Mouse (Mus musculus) neural tube, embryonic 13.5 days (tissue): ENCODE results near the gene Chst5. TPM values are rescaled to one million over a fixed set of nuclear protein-coding genes. Genes with fewer than 3 reads are reported as not detected.
A peak's percentile ranks its signal among the peaks of the same experiment; 100 is the strongest.
"Not testable (repeated sequence)": the region's sequence is repeated elsewhere in the genome, so short reads cannot be mapped to it uniquely, and the experiment has no call there.

ENCODE experiments used
- ATAC-seq: fragments of 200-750 bp; cut with Nextera tagmentation; 2 replicates; pipeline ENCODE4 v1.8.0; 2017; ENCODE audit warnings: low read depth, mild to moderate bottlenecking, moderate TSS enrichment, moderate library complexity
- H3K27ac ChIP-seq: fragments of 300-500 bp; sonication (generic); replicated peaks from 2 replicates; pipeline ENCODE4 v1.5.1; 2015; ENCODE audit warnings: moderate library complexity, mild to moderate bottlenecking, inconsistent platforms
- H3K27me3 ChIP-seq: fragments of 300-500 bp; sonication (generic); 2 replicates; pipeline ENCODE4 v1.6.1; 2015; ENCODE audit warnings: mild to moderate bottlenecking, inconsistent platforms
- H3K36me3 ChIP-seq: fragments of 300-500 bp; sonication (generic); 2 replicates; pipeline ENCODE4 v1.6.1; 2015; ENCODE audit warnings: mild to moderate bottlenecking, inconsistent platforms
- H3K4me1 ChIP-seq: fragments of 300-500 bp; sonication (generic); replicated peaks from 2 replicates; pipeline ENCODE4 v1.6.1; 2015; ENCODE audit warnings: inconsistent platforms
- H3K4me2 ChIP-seq: fragments of 300-500 bp; sonication (generic); 2 replicates; pipeline ENCODE4 v1.6.1; 2015; ENCODE audit warnings: inconsistent platforms, mild to moderate bottlenecking, moderate library complexity
- H3K4me3 ChIP-seq: fragments of 300-500 bp; sonication (generic); 2 replicates; pipeline ENCODE4 v1.5.1; 2015; ENCODE audit warnings: mild to moderate bottlenecking, inconsistent platforms
- H3K9ac ChIP-seq: fragments of 300-500 bp; sonication (generic); 2 replicates; pipeline ENCODE4 v1.6.1; 2015; ENCODE audit warnings: moderate library complexity, mild to moderate bottlenecking, inconsistent platforms
- H3K9me3 ChIP-seq: fragments of 300-500 bp; sonication (generic); 2 replicates; pipeline ENCODE4 v1.6.1; 2016; ENCODE audit warnings: inconsistent platforms
- WGBS: fragments of 180-500 bp; shearing (Covaris S2); methylation state at CpG from one replicate; pipeline ENCODE4 v1.1.7; 2015; 5-methylcytosine and 5-hydroxymethylcytosine counted together
- polyA plus RNA-seq: library from polyadenylated mRNA; unstranded; fragments of >200 nt; fragmentation: Nextera tagmentation; extraction: Ambion mirVana; gene quantifications from 2 replicates; pipeline ENCODE4 v1.2.1, GENCODE M21; 2015

Chst5 gene
- polyA plus RNA-seq, 1 experiment from 2014 or later, result 6.0 TPM

DNA sequence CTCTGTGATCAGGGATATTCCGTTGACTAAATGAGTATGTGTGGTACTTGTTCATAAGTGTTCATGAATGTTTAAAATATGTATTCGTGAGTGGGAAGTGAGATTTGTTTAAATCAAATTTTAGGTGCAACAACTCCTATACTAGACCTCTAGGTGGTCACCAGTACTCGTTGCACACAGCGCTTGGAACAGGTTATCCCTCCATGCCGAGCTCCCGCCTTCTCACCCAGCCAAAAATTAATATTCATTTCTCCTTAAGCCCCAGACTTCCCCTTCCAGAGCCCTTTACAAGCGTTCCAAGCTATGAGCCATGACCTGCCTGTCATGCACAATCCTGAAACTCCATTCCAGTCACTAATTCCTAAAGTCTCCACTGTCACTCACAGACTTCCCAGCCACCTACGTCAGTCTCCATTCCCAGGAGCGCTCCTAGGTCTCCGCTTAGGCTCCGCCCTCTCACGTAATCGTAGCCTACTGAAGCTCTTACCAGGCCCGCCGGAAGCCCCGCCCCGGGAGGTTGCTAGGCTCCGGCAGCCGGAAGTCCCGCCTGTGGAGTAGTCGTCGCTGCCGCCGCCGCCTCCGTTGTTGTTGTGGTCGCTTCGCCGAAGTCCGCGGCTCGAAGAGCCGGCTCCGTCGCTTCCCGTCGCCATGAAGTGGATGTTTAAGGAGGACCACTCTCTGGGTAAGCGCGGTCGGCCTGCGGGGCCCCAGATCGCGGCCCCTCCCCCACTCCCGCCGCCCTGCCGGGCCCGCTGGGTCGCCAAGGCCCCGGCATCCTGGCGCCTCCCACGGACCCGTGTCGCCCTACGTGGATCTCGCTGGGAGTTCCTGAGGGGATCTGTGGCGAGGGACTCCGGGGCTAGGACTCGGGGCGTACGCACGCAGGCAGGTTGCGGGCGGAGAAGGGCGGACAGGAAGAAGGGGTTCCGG lies 30.2 kb upstream of the Chst5 start, which contains the start of gene Gabarapl2:
Gabarapl2 (plus strand) TSS at position 533 of the 930 bp plus-strand sequence.
- H3K27ac ChIP-seq, result peak within 1 kb of the TSS; percentile 82
- 1% methylated on average over 65 of the region's 65 CpGs for WGBS
- peak; percentile 99 for ATAC-seq
- peak within 1 kb of the TSS; percentile 100 for H3K4me2 ChIP-seq
- H3K9ac ChIP-seq, result peak within 1 kb of the TSS; percentile 97
- H3K4me3 ChIP-seq, result peak within 1 kb of the TSS; percentile 99
- peaks cover 26% of the 10 kb centered on the region for H3K4me1 ChIP-seq
- no peaks in the 10 kb centered on the region for H3K9me3 ChIP-seq
- peaks cover 29% of the 10 kb centered on the region for H3K36me3 ChIP-seq
- H3K27me3 ChIP-seq, result no peaks in the 10 kb centered on the region

DNA sequence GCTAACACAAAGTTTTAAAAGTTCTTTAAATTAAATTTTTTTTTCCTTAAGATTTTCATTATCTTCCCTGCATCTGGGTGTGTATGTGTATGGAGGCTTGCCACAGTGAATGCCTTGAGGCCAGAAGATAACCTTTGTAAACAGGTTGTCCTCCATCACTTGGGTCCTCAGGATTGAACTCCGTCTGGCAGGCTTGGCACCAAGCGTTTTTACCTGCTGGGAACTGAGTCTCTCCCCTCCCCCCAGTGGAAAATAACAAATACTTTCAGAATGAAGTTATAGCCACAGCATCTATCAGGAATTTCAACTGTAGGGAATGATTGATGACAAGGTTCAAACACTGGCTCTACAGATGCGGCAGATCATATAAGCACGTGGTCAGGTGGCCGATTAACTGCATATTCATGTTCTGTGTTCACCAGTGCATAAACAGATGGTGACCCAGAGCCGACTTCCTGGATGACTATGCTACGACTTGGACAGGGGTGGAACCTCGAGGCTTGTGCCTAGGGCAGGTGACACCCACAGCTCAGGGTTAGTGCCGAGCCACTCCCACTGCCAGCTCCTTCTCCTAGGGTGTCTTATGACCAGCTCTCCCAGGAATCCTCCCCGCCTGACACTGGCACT lies 29.4 kb upstream of the Chst5 start:
- peak overlapping the region; percentile 68; the same call in 1 of the 2 replicates for H3K27ac ChIP-seq
- H3K27me3 ChIP-seq, result no peaks in the 10 kb centered on the region
- H3K4me3 ChIP-seq, result peak overlapping the region; percentile 99
- ATAC-seq, result peak; percentile 49
- peaks cover 26% of the 10 kb centered on the region for H3K4me1 ChIP-seq
- WGBS, result 11% methylated on average over 10 of the region's 10 CpGs
- H3K4me2 ChIP-seq, result peak overlapping the region; percentile 72
- H3K36me3 ChIP-seq, result peaks cover 22% of the 10 kb centered on the region
- peak overlapping the region; percentile 97 for H3K9ac ChIP-seq
- no peaks in the 10 kb centered on the region for H3K9me3 ChIP-seq

DNA sequence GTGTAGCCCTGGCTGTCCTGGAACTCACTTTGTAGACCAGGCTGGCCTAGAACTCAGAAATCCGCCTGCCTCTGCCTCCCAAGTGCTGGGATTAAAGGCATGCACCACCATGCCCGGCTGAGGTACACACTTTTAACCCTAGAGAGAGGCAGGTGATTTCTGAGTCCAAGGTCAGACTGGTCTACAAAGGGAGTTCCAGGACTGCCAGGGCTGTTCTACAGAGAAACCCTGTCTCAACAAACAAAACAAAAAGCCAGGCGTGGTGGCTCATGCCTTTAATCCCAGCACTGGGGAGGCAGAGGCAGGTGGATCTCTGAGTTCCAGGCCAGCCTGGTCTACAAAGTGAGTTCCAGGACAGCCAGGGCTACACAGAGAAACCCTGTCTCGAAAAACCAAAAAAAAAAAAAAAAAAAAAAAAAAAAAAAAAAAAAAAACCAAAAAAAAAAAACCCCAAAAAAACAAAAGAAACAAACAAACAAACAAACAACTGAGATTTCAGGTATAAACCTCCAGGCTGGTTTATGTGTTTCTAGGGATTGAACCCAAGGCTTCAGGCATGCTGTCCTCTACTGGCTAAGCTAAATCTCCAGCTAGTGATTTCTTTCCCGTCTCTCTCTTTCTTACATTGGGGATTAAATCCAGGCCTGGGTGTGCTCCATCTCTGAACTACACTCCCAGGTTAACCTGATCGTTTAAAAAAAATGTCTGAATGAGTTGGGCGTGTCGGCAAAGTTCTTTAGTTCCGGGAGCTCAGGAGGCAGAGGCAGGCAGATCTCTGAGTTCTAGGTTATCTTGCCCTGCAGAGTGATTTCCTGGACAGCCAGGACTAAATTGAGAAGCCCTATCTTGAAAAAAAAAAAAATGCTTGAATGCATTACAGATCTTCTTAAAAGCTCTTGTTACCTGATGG lies 28.1 kb upstream of the Chst5 start:
- not testable (repeated sequence) for H3K27ac ChIP-seq, H3K27me3 ChIP-seq, H3K4me2 ChIP-seq, H3K9ac ChIP-seq, H3K4me3 ChIP-seq, ATAC-seq, H3K9me3 ChIP-seq, H3K36me3 ChIP-seq
- peaks cover 26% of the 10 kb centered on the region for H3K4me1 ChIP-seq
- 91% methylated on average over 9 of the region's 9 CpGs for WGBS

DNA sequence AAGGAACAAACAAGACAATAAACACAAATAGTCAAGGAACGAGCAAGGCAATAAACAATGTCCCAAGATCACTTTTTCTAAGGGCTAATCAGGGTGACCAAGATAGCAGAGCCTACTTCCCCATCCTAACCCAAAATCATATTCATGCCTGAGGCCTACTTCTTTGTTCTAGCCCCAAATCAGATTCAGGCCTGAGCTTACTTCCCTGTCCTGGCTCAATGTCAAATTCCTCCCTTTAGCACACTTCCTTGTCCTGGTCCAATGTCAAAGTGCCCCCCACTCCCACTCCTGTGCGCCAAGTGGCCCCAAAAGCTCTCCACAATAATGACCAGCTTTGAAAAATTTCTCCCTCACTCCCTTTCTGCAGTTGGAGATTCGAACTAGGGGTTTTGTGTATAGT lies 26.9 kb upstream of the Chst5 start:
- H3K27ac ChIP-seq, result no peak overlapping the region
- peaks cover 29% of the 10 kb centered on the region for H3K4me1 ChIP-seq
- peaks cover 3% of the 10 kb centered on the region for H3K36me3 ChIP-seq
- no peak overlapping the region for H3K9ac ChIP-seq
- H3K4me3 ChIP-seq, result no peak overlapping the region
- H3K27me3 ChIP-seq, result no peaks in the 10 kb centered on the region
- 68% methylated on average over 3 of the region's 3 CpGs for WGBS
- ATAC-seq, result no peak
- no peaks in the 10 kb centered on the region for H3K9me3 ChIP-seq
- no peak overlapping the region for H3K4me2 ChIP-seq

DNA sequence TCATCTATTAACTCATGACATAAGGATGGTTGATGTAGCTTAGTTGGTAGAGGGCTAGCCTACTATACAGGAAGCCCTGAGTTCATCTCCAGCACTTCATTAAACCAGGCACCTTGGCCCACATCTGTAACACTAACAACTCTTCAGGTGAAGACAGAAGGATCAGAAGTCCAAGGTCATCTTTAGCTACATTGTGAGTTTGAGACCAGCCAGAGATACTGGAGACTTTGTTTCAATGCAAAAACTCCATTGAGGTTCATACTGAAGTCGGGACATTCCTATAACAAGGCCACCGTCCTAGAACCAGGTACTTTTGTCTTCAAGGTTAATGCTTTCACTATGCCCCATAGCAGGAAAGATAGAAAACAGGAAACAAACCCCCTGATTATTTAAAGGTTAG lies 24.0 kb upstream of the Chst5 start:
- Histone ChIP-seq H3K27me3 (no peaks in the 10 kb centered on the region), H3K9me3 (no peaks in the 10 kb centered on the region), H3K27ac (peak overlapping the region; percentile 92), H3K9ac (no peak overlapping the region), H3K36me3 (no peaks in the 10 kb centered on the region), H3K4me1 (peaks cover 17% of the 10 kb centered on the region), H3K4me2 (peak overlapping the region; percentile 71), H3K4me3 (no peak overlapping the region)
- WGBS, result 90% methylated on average over 2 of the region's 2 CpGs
- no peak for ATAC-seq

DNA sequence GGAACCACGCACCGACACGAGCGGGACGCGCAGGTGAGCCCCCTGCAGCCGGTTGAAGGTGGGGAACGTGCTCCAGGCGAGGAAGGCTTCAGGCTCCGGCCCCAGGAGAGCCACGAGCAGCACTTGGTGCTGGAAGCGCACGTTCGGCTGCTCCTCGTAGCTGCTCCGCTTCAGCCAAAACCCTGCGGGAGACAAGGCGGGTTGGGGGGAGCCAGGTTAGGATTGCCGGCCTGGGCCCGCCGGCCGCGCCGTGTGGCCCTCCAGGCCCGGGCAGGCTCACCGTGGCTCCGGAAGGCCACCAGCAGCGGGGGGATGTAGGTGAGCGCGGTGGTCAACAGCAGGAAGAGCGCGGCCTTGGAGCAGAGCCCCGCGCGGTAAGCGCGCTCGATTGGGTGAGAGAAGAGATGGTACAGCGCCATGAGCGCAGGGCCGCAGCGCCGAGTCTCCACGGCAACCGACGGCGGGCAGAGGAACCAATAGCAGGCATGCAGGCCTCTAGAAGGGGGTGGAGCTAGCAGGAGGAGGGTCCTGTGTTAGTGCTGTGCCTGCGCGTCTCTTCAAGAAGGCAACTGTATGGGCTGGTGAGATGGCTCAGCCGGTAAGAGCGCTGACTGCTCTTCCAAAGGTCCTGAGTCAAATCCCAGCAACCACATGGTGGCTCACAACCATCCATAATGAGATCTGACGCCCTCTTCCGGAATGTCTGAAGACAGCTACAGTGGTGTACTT lies 23.3 kb upstream of the Chst5 start, which contains the start of gene Tmem231:
Tmem231 (minus strand) TSS at position 534 of the 729 bp plus-strand sequence.
- peak; percentile 100 for ATAC-seq
- H3K4me2 ChIP-seq, result peak within 1 kb of the TSS; percentile 71
- WGBS, result 1% methylated on average over 53 of the region's 53 CpGs
- H3K27ac ChIP-seq, result peak within 1 kb of the TSS; percentile 92
- H3K36me3 ChIP-seq, result no peaks in the 10 kb centered on the region
- peak within 1 kb of the TSS; percentile 79 for H3K9ac ChIP-seq
- H3K27me3 ChIP-seq, result no peaks in the 10 kb centered on the region
- no peaks in the 10 kb centered on the region for H3K9me3 ChIP-seq
- H3K4me3 ChIP-seq, result peak within 1 kb of the TSS; percentile 64
- H3K4me1 ChIP-seq, result peaks cover 17% of the 10 kb centered on the region

DNA sequence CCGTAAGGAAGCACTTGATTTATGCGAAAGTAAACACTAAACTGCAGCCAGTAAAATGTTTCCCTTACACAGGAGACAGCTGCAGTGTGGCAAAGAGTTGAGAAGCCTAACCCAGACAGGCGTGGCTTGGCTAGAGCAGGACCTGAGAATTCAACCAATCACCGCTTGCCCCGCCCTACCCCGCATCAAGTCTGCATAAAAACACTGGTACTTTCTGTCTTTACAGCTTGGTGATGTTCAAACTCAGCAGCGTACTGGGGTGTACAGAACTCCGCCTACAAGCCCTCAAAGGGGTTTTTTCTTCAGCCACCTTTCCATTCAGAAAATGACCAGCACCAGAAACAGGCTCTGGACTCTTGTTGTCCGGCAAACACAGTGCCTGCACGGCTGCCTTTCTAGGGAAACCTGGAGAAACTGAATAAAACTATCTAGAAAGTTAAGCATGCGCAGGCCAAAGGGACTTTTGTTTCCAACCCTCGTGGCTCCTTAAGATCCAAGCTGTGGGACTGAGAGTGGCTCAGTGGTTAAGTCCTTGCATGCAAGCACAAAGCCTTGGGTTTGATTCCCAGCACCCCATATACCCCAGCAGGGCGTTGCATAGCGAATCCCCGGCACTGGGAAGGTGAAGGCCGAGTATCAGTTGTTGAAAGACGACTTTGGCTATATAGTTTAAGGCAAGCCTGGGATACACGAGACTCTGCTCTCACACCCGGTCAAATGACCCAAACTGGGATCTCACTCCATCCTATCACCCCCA lies 22.5 kb upstream of the Chst5 start:
- WGBS, result 27% methylated on average over 19 of the region's 19 CpGs

DNA sequence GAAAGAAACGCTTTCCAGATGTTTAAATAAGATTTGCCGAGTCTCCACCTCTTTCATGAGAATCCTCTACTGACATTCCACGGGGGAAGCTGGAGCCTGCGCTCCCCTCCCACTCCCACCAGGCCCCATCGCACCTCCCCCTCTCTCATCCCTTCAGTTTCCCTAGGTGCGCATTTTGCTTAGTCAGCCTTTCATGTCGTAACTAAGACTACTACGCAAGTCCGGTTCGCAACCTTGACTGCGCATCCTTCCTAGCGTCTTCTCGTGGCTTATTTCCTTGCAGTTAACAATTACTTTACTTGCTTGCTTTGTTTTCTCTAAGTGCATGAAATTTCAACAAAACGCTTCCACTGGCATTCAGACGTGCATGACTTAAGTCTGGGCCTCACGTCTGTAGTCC lies 21.5 kb upstream of the Chst5 start:
- Histone ChIP-seq H3K9ac (no peak overlapping the region), H3K4me2 (no peak overlapping the region), H3K4me1 (peaks cover 17% of the 10 kb centered on the region), H3K9me3 (no peaks in the 10 kb centered on the region), H3K4me3 (no peak overlapping the region), H3K36me3 (0 out of 2 replicates have a peak, but pooled peaks cover 2% of the 10 kb centered on the region), H3K27ac (no peak overlapping the region), H3K27me3 (no peaks in the 10 kb centered on the region)
- 77% methylated on average over 16 of the region's 16 CpGs for WGBS
- no peak for ATAC-seq

More for the DNA sequence above, 22.5 kb upstream of the Chst5 start:
- Histone ChIP-seq H3K27me3 (no peaks in the 10 kb centered on the region), H3K27ac (peak overlapping the region; percentile 92), H3K4me3 (peak overlapping the region; percentile 64), H3K4me2 (peak overlapping the region; percentile 71), H3K4me1 (peaks cover 17% of the 10 kb centered on the region), H3K36me3 (no peaks in the 10 kb centered on the region), H3K9me3 (no peaks in the 10 kb centered on the region), H3K9ac (peak overlapping the region; percentile 79)
- no peak; the same call in 1 of the 2 replicates for ATAC-seq

DNA sequence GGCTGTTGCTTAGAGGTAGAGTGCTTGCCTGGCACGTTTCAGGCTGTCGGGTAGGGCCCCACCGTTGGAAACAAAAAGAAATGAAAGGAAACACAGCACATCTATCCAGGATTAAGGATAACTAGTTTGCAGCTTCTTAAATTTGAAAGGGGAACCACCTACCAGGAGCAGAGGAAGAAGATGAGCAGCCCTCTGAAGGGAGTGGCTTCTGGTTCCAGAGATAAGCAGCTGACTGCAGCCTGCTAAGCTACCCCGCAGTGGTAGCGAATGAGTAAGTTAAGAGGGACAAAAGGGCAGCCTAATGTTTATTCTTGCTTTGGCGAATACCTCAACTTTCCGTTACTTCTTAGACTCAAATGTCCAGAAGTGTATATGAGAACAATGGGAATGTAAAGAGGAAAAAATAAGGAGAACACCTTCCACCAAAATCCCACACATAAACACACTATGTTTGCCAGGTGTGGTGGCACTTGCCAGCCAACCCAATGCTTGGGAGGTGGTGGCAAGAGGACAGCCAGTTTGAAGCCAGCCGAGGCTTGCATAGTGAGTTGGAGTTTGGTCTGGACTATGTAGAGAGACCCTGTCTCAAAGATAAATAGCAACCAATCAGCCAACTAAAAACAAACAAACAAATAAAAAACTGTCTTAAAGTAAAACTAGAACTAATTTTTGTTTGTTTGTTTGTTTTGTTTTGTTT lies 19.5 kb upstream of the Chst5 start:
- no peak overlapping the region for H3K9ac ChIP-seq
- no peak overlapping the region for H3K27ac ChIP-seq
- WGBS, result 81% methylated on average over 8 of the region's 8 CpGs
- H3K9me3 ChIP-seq, result no peaks in the 10 kb centered on the region
- H3K4me3 ChIP-seq, result no peak overlapping the region
- no peaks in the 10 kb centered on the region for H3K27me3 ChIP-seq
- 0 out of 2 replicates have a peak, but pooled peaks cover 2% of the 10 kb centered on the region for H3K36me3 ChIP-seq
- peaks cover 17% of the 10 kb centered on the region for H3K4me1 ChIP-seq
- no peak for ATAC-seq
- H3K4me2 ChIP-seq, result no peak overlapping the region

DNA sequence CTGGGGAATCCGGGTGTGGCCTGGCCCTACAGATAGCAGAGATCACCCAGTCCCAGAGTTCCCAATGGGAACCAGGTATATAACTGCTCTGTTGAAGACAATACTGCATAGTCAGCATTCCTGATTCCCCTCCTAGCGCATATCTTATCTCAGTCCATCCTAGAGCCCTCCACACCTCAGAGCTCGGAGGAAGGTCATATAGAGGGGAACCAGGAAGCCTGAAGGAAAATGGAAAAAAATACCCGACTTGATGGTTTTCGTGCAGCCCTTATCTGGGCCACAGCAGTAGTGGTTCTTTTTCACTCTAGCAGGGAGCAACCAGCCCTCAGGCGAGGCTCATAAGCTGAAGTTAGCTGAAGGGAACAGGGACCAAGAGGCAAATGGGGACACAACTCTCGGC lies 14.7 kb upstream of the Chst5 start:
- Histone ChIP-seq H3K9me3 (no peaks in the 10 kb centered on the region), H3K36me3 (0 out of 2 replicates have a peak, but pooled peaks cover 2% of the 10 kb centered on the region), H3K4me2 (no peak overlapping the region), H3K9ac (no peak overlapping the region), H3K27me3 (no peaks in the 10 kb centered on the region), H3K4me3 (no peak overlapping the region), H3K4me1 (no peaks in the 10 kb centered on the region), H3K27ac (no peak overlapping the region)
- ATAC-seq, result no peak
- WGBS, result 87% methylated on average over 7 of the region's 7 CpGs
